Mouse (Mus musculus) brain, embryonic 14.5 days (tissue): Measurements from ENCODE around the gene Sgsm3.

Experiments
- CTCF ChIP-seq: fragments of 200-500 bp; IDR thresholded peaks from 2 replicates; pipeline ENCODE4 v1.5.1; 2012; ENCODE audit warnings: inconsistent platforms, mild to moderate bottlenecking, moderate library complexity, borderline replicate concordance; ENCODE audit not compliant: insufficient read depth, insufficient read length; ENCODE audit errors: extremely low read depth
- POLR2A ChIP-seq: fragments of 200-500 bp; IDR thresholded peaks from 2 replicates; pipeline ENCODE4 v1.6.1; 2012; ENCODE audit warnings: mild to moderate bottlenecking, inconsistent platforms, borderline replicate concordance; ENCODE audit not compliant: poor library complexity, insufficient read depth, insufficient read length, severe bottlenecking; ENCODE audit errors: extremely low read depth

GRCm38 (mm10) chr15:81021377-81021776 lies 43.8 kb downstream of the Sgsm3 start:
- TF ChIP-seq POLR2A (no peak), CTCF (no peak)
